Mouse (Mus musculus) kidney, postnatal 0 days (tissue): ENCODE measurements at regions not wholly inside any gene's neighbourhood (a gene's known extent, or its start where the extent isn't known, plus 50 kb on each side); places are given as distances from the start of the nearest gene placed in this dataset.

Experiments used
- ATAC-seq: fragments of 200-750 bp; cut with Nextera tagmentation; replicated peaks from 2 replicates; pipeline ENCODE4 v1.8.0; 2017; ENCODE audit warnings: low read depth, moderate number of reproducible peaks, moderate TSS enrichment, moderate library complexity; ENCODE audit not compliant: low FRiP score
- DNase-seq: peaks from one replicate; pipeline ENCODE4 v3.0.0-alpha.2; 2016; ENCODE audit warnings: low spot score
- H3K27ac ChIP-seq: fragments of 300-500 bp; sonication (generic); 2 replicates; pipeline ENCODE4 v1.5.1; 2014; ENCODE audit warnings: mild to moderate bottlenecking
- H3K27me3 ChIP-seq: fragments of 300-500 bp; sonication (generic); 2 replicates; pipeline ENCODE4 v1.6.1; 2014; ENCODE audit warnings: low read length, mixed read lengths; ENCODE audit not compliant: insufficient read depth
- H3K36me3 ChIP-seq: fragments of 300-500 bp; sonication (generic); 2 replicates; pipeline ENCODE4 v1.6.1; 2014; ENCODE audit warnings: low read length, mixed read lengths; ENCODE audit not compliant: insufficient read depth
- H3K4me1 ChIP-seq: fragments of 300-500 bp; sonication (generic); replicated peaks from 2 replicates; pipeline ENCODE4 v1.6.1; 2014; ENCODE audit warnings: antibody characterized with exemption, low read length, mixed read lengths; ENCODE audit not compliant: insufficient read depth
- H3K4me2 ChIP-seq: fragments of 300-500 bp; sonication (generic); 2 replicates; pipeline ENCODE4 v1.6.1; 2014; ENCODE audit warnings: mild to moderate bottlenecking, low read length, moderate library complexity, mixed read lengths
- H3K4me3 ChIP-seq: fragments of 300-500 bp; sonication (generic); replicated peaks from 2 replicates; pipeline ENCODE4 v1.5.1; 2014; ENCODE audit warnings: low read depth, low read length
- H3K9ac ChIP-seq: fragments of 300-500 bp; sonication (generic); 2 replicates; pipeline ENCODE4 v1.6.1; 2014; ENCODE audit warnings: low read depth, low read length
- H3K9me3 ChIP-seq: fragments of 300-500 bp; sonication (generic); replicated peaks from 2 replicates; pipeline ENCODE4 v1.6.1; 2016; ENCODE audit warnings: low read length, inconsistent platforms, mixed read lengths
- CTCF ChIP-seq: IDR thresholded peaks from 2 replicates; pipeline ENCODE4 v1.5.1; 2016; ENCODE audit warnings: antibody characterized with exemption, low read depth, mild to moderate bottlenecking, moderate library complexity
- WGBS: fragments of 180-500 bp; shearing (Covaris S2); extraction: QIAGEN DNeasy Blood & Tissue Kit; methylation state at CpG from one replicate; pipeline ENCODE4 v1.1.7; 2014; 5-methylcytosine and 5-hydroxymethylcytosine counted together

DNA sequence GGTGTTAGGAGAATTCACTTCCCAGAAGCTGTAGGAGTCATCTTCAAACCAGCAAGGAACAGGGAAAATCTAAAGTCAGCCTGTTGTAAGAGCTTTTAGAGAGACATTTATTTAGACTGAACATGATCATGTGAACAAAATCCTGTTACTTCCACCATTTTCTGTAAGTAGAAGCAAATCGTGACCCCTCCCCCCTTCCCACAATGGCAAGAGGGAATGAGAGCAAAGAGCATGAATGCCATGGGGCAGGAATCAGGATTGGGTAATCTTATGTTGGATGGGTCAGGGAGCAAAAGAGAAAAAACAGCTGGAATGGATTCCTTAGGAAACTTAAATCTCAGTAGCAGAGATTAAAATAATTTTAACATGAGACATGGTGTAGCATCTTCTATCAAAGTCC is 127.4 kb upstream of the Spaca1 start:
- WGBS: 94% methylated on average over 1 of the region's 1 CpGs
- TF ChIP-seq CTCF: no peak
- Histone ChIP-seq H3K4me1 (no peaks in the 10 kb centered on the region), H3K27me3 (no peaks in the 10 kb centered on the region), H3K9me3 (no peaks in the 10 kb centered on the region), H3K4me3 (no peak overlapping the region), H3K9ac (no peak overlapping the region), H3K36me3 (no peaks in the 10 kb centered on the region), H3K4me2 (no peak overlapping the region), H3K27ac (no peak overlapping the region)
- no peak for ATAC-seq
- DNase-seq: no peak

DNA sequence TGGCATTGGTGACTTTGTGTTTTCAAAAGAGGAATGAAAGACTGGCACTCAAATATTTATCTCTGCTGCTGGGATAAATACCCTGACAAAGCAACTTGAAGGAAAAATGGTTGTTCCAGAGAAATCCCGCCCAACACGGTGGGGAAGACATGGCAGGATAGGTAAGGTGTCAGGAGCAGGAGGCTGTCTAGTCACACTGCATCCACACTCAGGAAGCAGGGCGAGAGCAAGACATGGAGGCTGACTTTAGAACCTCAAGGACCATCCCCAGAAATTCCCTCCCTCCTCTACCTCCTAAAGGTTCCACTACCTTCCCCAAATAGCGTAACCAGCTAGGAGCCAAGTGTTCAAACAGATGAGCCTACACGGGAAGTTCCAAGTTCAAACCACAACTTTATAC is 136.5 kb upstream of the Spaca1 start:
- DNase-seq (no peak), ATAC-seq (no peak)
- H3K27ac ChIP-seq: no peak overlapping the region
- WGBS: 89% methylated on average over 5 of the region's 5 CpGs
- H3K9ac ChIP-seq: no peak overlapping the region
- no peaks in the 10 kb centered on the region for H3K36me3 ChIP-seq
- no peak for TF ChIP-seq CTCF
- no peak overlapping the region for H3K4me3 ChIP-seq
- no peaks in the 10 kb centered on the region for H3K4me1 ChIP-seq
- no peaks in the 10 kb centered on the region for H3K9me3 ChIP-seq
- H3K27me3 ChIP-seq: no peaks in the 10 kb centered on the region
- H3K4me2 ChIP-seq: no peak overlapping the region

DNA sequence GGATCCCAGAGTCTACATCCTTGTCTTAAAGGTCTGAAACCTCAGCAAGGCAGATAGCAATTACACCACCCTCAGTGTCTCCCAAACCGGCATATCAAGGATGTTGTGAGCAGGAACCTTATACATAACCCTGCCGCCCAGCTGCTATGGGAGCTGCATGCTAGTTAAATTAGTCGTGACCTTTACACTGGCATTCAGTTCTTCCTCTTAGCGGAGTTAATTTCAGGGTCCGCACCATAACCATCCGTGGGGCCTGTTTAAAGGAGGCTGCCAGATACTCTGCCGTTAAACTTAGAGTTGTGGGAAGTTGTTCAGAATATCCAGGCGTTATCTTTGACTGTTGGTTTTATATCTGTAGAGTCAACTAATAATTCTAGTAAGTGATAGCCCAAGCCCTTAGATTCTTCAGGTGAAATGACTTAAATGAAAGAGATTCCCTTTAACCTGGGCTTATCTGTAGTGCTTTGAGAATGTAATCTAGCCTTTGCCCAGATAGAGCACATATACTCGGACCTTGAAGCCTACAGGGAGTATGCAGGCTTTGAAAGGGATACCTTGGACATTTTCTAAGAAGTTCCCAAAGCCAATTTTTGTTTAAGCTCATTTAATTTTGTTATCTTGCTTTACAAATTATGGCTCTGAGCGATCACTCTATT is 153.3 kb upstream of the Spaca1 start:
- no peak for ATAC-seq
- TF ChIP-seq CTCF: no peak
- Histone ChIP-seq H3K9me3 (no peaks in the 10 kb centered on the region), H3K27ac (no peak overlapping the region), H3K36me3 (no peaks in the 10 kb centered on the region), H3K4me2 (no peak overlapping the region), H3K4me3 (no peak overlapping the region), H3K27me3 (no peaks in the 10 kb centered on the region), H3K4me1 (no peaks in the 10 kb centered on the region), H3K9ac (no peak overlapping the region)
- no peak for DNase-seq
- 83% methylated on average over 10 of the region's 10 CpGs for WGBS

DNA sequence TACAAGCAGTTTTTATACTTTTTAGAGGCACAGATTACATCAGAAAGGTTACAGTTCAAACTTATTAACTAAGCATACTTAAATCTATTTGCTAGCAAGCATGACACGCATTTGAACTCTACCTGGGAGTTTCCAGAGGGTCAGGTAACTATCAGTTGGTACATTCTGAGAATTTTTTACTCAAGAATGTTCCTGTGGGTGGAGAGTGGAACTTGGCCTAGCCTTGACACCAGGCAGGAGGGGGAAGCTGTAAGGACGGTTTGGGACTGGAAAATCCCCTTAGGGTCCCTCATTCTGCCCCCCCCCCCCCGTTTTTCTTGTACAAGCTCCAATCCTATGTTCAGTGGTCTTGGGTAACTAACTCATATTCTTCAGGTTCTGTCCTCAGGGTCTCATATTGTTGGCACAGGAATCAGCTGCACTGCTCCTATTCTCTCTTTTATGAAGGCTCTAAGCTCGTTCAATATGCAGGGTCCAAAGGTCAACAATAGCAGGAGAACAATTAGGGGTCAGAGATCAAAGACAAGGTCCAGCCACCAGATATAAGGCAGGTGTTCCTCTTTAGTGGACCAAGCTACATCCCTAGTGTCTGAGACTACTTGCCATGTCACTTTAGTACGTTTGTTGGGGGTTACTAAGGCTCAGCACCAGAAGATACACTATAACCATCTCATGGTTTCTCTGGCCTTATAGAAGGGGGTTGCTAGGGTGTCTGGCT is 159.3 kb upstream of the Spaca1 start:
- no peaks in the 10 kb centered on the region for H3K4me1 ChIP-seq
- H3K4me2 ChIP-seq: no peak overlapping the region
- 47% methylated on average over 5 of the region's 5 CpGs for WGBS
- H3K36me3 ChIP-seq: no peaks in the 10 kb centered on the region
- ATAC-seq (no peak), DNase-seq (no peak)
- TF ChIP-seq CTCF: no peak
- no peaks in the 10 kb centered on the region for H3K27me3 ChIP-seq
- H3K4me3 ChIP-seq: no peak overlapping the region
- no peaks in the 10 kb centered on the region for H3K9me3 ChIP-seq
- H3K9ac ChIP-seq: no peak overlapping the region
- no peak overlapping the region for H3K27ac ChIP-seq

DNA sequence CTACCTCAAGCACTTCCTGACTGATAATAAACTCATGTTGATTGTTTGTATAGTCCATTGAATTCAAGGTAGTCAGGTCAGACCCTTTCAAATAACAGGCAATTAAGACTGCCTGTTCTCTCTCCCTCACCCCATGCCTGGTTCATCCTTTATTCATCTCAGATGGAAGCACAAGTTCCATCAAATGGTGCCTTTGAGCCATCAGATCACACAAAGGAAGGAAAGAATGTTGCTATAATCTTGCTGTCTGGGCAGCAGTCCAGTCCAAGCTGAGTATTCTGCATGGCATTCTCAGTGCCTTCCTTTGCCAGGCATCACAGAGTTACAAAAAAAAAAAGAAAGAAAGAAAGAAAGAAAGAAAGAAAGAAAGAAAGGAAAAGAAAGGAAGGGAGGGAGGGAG is 163.7 kb upstream of the Spaca1 start:
- Histone ChIP-seq H3K9ac (no peak overlapping the region), H3K27me3 (no peaks in the 10 kb centered on the region), H3K4me2 (no peak overlapping the region), H3K9me3 (no peaks in the 10 kb centered on the region), H3K27ac (no peak overlapping the region), H3K36me3 (no peaks in the 10 kb centered on the region), H3K4me1 (no peaks in the 10 kb centered on the region), H3K4me3 (no peak overlapping the region)
- no peak for ATAC-seq
- TF ChIP-seq CTCF: no peak
- DNase-seq: no peak

DNA sequence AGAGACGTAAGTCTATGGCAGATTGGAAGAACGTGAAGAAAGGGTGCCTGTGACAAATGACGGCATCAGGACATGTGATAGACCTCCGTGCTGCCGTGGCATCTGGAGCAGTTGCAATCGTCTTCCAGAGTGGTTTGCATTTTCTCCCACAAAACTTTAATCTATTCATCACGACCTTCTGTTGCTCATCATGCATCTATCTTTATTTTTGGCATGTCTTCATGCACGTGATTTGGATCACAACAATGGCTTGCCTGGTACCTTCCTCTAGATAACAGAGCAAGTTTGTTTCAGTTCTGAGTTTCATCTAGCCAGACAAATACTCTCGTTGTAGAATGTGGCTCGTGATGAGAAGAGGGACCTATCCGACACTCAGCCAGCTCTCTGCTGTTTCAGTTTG is 164.4 kb upstream of the Spaca1 start:
- H3K36me3 ChIP-seq: no peaks in the 10 kb centered on the region
- no peak overlapping the region for H3K27ac ChIP-seq
- H3K4me3 ChIP-seq: no peak overlapping the region
- H3K27me3 ChIP-seq: no peaks in the 10 kb centered on the region
- H3K9ac ChIP-seq: no peak overlapping the region
- H3K4me2 ChIP-seq: no peak overlapping the region
- ATAC-seq (no peak), DNase-seq (no peak)
- H3K4me1 ChIP-seq: no peaks in the 10 kb centered on the region
- no peak for TF ChIP-seq CTCF
- H3K9me3 ChIP-seq: no peaks in the 10 kb centered on the region
- 71% methylated on average over 11 of the region's 11 CpGs for WGBS
